Mouse (Mus musculus): ENCODE data around the gene Faah. TPM values are rescaled to one million over a fixed set of nuclear protein-coding genes. Genes with fewer than 3 reads are reported as not detected.

The Faah gene
- total RNA-seq, 2 experiments from 2014 or later = 1.0 TPM; not detected in 1

DNA sequence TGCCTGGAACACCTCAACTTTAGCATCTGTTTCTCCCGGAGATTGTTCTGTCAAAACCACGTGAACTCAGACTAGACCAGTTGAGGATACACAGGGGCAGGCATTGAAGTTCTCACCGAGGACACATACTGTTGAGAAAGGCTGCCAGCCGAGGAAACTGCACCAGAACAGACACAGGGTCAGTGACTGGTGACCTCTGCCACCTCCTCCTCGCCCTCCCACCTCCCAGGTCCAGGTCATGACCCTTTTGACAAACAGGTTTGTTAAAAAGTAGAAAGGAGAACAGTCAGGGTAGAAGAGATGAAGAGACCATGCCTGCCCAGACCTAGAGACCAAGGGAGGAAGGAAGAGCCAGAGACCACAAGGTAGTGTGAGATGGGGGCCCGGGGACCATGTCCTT, 17.1 kb downstream of the Faah start:
- no peak for DNase-seq

DNA sequence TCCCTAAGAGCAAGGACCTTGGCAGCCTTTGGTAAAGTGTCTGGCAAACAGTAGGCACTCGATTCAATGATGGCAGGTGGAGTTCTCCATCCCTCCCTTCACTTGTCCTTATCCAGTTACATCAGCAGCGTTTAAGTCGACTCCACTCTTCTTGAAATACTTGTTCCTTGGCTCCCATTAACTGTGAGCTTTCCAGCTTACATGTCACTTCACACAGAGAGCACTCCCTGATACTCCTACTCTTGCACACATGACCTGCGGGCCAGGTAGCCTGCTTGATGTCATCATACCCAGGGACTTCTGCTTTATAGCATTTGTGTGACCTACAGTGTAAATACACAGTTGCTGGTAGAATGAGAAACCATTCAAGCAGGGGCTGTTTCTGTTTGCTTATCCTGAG, 21.0 kb downstream of the Faah start:
- no peak for DNase-seq

- DNase-seq = no peak
Measured at GRCm38 (mm10) chr4:115995376-115995730, 22.4 kb downstream of the Faah start.

DNA sequence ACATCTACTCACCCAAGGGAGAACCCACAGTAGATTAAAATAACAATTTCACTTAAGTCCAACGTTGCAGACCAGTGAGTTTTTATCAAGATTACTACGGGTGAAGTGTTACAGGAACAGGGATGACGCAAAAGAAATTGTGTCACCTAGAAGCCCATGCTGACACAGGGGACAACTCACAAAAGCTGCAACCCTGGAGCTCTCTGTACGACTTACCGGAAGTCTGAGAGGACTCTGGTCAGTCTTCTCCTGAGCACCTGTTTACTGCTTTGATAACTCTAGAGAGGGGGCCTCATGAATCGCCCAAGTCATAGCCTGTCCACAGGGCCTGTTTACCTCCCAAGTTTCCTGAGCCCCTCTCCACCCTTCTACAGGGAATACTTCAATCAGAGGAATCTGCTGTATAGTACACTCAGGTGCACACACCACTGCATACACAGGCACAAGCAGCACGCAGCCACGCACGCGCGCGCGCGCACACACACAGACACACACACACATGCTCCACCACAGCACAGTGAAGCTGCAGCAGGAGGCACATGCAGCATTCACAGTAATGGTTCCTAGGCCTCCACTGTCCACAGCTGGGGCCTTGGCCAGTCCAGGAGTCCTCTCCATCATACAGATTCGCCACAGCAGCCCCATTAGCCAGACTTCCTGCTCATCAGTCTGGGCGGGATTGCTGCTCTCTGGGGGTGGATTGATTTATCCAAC, 22.9 kb downstream of the Faah start:
- DNase-seq = no peak

- no peak for DNase-seq
Measured at GRCm38 (mm10) chr4:115989382-115989781, 28.3 kb downstream of the Faah start.

DNA sequence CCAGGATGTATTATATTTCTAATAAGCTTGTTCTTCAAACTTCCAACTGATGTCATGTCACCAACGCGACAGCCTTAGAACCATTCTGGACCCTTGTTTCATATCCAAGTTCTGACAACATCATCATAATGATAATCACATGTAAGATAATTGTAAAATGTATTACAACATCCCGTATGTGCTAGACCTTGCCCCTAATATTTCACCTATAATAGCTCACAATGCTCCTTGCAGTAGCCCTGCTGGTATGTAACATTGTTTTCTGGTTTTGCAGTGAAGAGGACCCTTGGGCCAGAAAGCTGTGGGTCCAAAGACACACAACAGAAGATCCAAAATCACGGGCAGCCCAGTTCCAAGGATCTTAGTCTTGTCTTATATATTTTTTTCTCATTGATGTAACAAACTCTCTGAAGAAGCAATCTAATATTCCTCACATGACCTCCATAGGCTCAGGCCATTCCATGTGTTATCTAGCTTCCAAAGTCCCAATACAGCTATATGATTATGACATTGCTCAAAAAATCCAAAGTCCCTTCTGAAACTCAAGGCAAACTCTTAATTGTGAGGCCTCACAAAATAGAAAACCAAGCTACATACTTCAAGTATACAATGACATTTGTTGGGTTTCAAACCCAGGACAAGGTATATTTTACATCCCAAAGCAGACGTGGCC, 29.7 kb downstream of the Faah start:
- no peak for DNase-seq

- DNase-seq = no peak
Measured at GRCm38 (mm10) chr4:115987436-115987835, 30.3 kb downstream of the Faah start.

GRCm38 (mm10) chr4:115984967-115985366, 32.8 kb downstream of the Faah start:
- DNase-seq = no peak

DNA sequence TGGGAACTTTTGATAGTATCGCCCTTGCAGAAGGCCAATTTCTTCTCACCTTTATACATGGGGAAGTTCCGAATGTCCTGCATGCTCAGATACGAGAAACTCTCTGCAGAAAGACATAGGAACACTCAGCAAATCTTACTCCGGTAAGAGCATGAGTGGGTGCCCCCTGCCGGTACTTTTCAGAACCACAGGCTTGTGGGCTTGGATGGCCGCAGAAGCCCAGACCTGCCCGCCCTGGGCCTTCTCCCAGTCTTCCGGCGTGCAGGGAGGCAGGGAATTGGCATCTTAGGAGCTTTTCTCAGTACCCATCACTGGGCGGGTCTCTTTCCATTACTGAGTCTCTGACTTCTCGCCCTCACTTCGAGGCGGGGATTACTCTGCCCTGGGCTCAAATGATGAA, 33.6 kb downstream of the Faah start:
- peak; percentile 67 to 90 for DNase-seq

GRCm38 (mm10) chr4:115980676-115981075, 37.0 kb downstream of the Faah start:
- DNase-seq = peak; percentile 51 to 78

DNA sequence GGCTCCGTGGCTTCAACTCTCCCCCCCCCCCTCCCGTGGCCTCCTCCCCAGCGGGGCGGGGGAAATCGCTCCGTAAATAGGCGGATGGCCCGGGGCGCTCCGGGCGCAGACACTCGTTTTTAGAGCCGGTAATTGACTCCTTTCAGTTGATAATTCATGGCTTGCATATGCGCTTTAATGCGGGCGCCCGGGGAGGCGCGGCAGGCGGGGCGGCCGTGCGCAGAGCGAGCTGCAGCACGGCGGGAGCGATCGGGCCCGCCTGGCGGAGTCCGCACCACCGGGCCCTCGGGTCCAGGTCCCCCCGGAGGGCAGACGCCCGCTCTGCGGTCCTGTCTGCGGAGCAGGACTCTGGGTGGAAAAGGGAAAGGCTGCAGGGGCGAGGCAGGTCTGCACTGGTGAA, 38.3 kb downstream of the Faah start:
- no peak for DNase-seq

DNA sequence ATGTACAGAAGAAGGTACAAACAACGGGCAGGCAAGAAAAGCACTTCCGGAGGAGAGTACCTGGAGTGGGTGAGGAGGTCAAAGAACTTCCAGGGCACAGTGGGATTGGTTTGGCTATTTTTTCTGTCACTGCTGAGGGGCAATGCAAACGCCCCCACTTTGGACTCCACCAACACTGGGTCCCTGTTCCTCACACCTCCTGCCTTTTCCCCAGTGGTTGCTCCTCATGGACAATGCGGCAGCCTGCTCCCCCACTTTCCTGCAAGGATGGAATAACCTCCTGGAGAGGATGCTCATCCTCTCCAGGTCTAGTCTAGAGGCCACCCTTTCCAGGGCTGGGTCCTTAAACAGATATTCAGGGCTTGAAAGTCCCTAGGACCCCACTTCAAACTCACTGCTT, 38.8 kb downstream of the Faah start:
- no peak for DNase-seq

- DNase-seq = no peak
Measured at GRCm38 (mm10) chr4:115972543-115972942, 45.2 kb downstream of the Faah start.

DNA sequence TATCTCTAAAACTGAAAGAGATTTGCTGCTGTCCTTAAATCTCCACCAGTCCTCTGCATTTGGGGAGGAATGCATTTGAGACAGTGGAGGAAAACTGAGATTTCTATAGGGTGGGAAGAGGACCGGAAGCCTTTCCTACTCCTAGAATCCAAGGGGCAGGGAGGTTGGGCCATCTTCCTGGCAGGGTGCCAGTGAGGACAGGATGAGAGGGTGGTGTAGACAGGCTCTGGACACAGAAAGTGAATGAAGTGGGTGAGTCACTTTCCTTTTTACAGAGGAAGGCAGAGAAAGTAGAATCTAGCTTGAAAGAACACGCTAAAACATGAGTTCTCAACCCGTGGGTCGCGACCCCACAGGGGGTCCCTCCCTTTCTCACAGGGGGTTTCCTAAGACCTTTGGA, 53.3 kb downstream of the Faah start:
- DNase-seq = no peak

GRCm38 (mm10) chr4:115963751-115964150, 54.0 kb downstream of the Faah start:
- no peak for DNase-seq

- peak in 1 of 2 experiments; percentile 42 for DNase-seq
Measured at GRCm38 (mm10) chr4:115962671-115963412, 54.9 kb downstream of the Faah start.

GRCm38 (mm10) chr4:115961991-115962390, 55.7 kb downstream of the Faah start:
- DNase-seq = no peak

GRCm38 (mm10) chr4:115959546-115959945, 58.2 kb downstream of the Faah start:
- no peak for DNase-seq

DNA sequence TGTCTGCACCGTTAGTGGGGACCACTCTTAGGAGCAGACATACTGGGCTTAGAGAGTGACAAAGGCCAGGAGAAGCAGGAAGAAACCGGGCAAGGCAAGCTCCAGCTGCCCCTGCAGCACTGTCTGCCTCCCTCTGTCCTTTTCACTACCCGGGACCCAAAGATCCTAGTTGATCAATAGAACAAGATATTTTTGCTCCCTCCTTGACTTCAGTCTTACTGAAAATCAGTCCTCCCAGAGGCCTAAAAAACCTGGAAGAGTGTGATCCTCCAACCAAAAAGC, 62.3 kb downstream of the Faah start:
- no peak for DNase-seq

DNA sequence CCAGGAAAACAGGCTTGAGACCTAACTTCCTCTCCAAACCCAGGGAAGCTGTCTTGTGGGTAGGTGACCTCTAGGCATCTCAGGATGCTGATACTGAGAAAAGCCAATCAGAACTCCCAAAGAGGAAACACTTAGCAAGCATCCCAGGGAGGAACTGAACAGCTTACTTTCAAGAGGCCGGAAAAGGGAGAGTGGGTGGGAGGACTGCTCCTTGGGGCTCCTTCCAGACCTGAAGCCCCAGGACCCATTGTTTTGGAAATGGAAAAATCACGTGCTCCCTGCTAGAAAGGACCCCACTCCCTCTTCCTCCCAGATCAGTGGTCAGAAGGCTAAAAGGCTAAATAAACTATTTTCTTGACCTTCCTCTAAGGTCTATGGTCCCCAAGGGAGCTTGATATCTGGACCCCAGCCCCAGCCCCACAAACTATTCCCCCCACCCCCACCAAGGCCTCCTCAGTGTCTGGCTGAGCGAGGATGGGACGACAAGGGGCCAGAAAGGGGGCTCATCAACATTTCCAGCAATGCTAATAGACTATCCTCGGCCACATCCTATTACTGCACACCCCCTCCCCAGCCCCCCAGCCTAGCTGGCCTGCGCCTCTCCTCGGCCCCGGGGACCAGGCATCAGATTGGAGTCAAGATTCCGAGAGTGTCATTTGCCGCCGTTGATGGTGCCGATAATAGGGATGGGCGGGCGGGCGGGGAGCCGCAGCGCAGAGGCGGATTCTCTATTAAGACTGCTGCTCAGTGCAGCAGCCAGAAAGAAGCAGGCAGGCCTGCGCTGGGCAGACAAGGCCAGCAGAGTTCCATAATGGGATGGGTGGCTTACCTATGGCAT, 62.9 kb downstream of the Faah start:
- DNase-seq = no peak

- DNase-seq = no peak
Measured at GRCm38 (mm10) chr4:115953559-115953958, 64.2 kb downstream of the Faah start.

- peak; percentile 35 to 79 for DNase-seq
Measured at GRCm38 (mm10) chr4:115952758-115953157, 65.0 kb downstream of the Faah start.
